Mouse (Mus musculus) macrophage (primary cell): ENCODE measurements at regions not wholly inside any gene's neighbourhood (a gene's known extent, or its start where the extent isn't known, plus 50 kb on each side); places are given as distances from the start of the nearest gene placed in this dataset.

Experiments
- H3K27ac ChIP-seq: fragments of 350-480 bp; formaldehyde crosslinking; 2 replicates; pipeline ENCODE4 v1.9.0; 2021
- H3K36me3 ChIP-seq: fragments of 350-480 bp; formaldehyde crosslinking; 2 replicates; pipeline ENCODE4 v1.9.0; 2021; ENCODE audit errors: inconsistent target
- H3K4me3 ChIP-seq: fragments of 350-480 bp; formaldehyde crosslinking; 2 replicates; pipeline ENCODE4 v1.9.0; 2021; ENCODE audit errors: inconsistent target
- H3K79me2 ChIP-seq: fragments of 350-480 bp; formaldehyde crosslinking; 2 replicates; pipeline ENCODE4 v1.9.0; 2021; ENCODE audit errors: inconsistent target
- WGBS: methylation state at CpG from one replicate; pipeline ENCODE4 v1.1.7; 2026; ENCODE audit warnings: inconsistent platforms; ENCODE audit not compliant: missing documents; 5-methylcytosine and 5-hydroxymethylcytosine counted together

DNA sequence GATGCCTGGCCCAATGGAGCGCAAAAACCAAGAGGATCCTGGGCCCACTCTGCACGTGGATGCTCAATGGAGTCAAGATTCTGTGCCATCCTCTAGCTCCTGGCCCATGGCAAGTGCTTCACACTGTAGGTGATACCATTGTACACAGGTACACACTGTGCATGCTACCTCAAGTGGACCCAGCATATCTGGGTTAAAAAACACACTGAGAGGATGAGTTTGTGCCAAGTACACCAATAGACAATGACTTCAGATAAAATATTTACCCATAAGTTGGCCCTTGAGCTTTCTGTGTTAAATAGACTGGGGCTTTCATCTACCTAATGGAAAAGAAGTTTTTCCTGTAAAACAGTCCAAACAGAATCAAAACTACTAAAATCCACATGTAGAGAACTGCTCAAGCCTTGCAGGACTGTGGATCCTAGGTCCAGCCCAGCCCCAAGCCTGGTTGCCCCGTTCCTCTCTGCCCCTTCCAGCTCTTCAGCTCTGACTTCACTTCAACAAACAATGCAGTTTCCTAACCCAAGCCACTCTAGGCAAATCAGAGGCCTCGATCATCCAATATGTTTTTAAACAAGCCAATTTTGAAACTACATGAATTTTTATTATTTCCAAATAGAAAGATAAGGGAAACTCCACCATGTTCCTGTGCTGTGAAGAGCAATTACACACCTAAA lies 247.5 kb downstream of the Mreg start:
- no peaks in the 10 kb centered on the region for H3K79me2 ChIP-seq
- no peak overlapping the region for H3K4me3 ChIP-seq
- H3K27ac ChIP-seq: no peak overlapping the region
- WGBS: 90% methylated on average over 4 of the region's 4 CpGs
- no peaks in the 10 kb centered on the region for H3K36me3 ChIP-seq

- H3K27ac ChIP-seq: no peak overlapping the region
- WGBS: 12% methylated on average over 3 of the region's 3 CpGs
- H3K79me2 ChIP-seq: no peaks in the 10 kb centered on the region
- H3K4me3 ChIP-seq: no peak overlapping the region
- no peaks in the 10 kb centered on the region for H3K36me3 ChIP-seq
Observed at GRCm38 (mm10) chr1:71956940-71957339, 255.2 kb downstream of the Mreg start.

DNA sequence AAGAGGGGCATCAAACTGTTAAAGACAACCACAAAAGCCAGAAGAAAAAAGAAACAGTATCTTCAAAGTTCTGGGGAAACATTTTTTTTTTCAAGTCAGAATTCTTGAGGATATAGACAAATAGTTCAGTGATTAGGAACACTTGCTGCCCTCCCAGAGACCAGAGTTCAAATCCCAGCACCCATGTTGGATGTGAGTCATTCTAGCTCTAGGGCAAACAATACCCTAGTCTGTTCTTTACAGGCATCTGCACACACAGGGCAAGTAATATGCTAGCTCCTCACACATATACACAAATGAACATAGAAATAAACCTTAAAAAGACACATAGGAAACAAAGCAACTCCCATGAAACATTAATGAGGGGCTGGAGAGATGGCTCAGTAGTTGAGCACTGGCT lies 256.8 kb downstream of the Mreg start:
- Histone ChIP-seq H3K27ac (no peak overlapping the region), H3K36me3 (no peaks in the 10 kb centered on the region), H3K4me3 (no peak overlapping the region), H3K79me2 (no peaks in the 10 kb centered on the region)

DNA sequence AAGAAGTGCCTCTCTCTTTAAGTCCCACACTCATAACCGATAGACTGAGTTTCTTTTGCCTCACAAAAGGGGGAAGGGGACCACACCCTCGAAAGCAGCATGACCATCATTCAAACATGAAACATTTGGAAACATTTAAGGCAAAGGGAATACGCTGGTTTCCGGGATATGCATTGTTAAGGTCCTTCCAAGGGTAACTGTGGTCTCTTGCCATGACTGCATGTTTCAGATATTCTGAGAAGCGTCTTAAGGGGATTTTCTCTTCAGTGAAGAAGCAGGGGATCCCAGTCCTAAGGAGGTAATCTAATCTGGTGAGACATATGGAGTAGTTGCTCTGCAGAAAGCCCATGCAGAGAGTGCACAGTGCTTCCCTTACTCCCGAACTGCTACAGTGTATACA lies 258.8 kb downstream of the Mreg start:
- H3K4me3 ChIP-seq: no peak overlapping the region
- H3K27ac ChIP-seq: no peak overlapping the region
- H3K36me3 ChIP-seq: no peaks in the 10 kb centered on the region
- H3K79me2 ChIP-seq: no peaks in the 10 kb centered on the region
- 76% methylated on average over 6 of the region's 6 CpGs for WGBS

DNA sequence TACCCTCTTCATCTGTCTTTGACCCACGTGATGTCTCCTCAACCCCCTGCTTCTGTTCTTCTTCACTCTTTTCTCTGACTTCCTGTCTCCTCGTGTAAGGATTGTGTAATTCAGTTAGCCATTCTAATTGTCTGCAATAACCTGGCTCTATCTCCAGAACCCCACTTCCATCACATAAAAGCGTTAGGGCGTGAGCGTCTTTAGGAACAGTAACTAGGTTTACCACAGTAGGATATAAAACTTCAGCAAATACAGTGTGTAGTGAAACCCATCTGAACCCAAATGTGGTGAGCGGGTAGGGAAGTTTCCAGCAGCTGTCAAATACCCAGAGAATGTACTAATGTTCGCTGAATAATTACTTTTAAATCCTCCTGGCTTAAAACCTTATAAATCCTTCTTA lies 262.6 kb downstream of the Mreg start:
- H3K27ac ChIP-seq: no peak overlapping the region
- no peaks in the 10 kb centered on the region for H3K79me2 ChIP-seq
- no peak overlapping the region for H3K4me3 ChIP-seq
- 31% methylated on average over 7 of the region's 7 CpGs for WGBS
- H3K36me3 ChIP-seq: no peaks in the 10 kb centered on the region

- Histone ChIP-seq H3K79me2 (no peaks in the 10 kb centered on the region), H3K27ac (no peak overlapping the region), H3K4me3 (no peak overlapping the region), H3K36me3 (no peaks in the 10 kb centered on the region)
- 97% methylated on average over 4 of the region's 4 CpGs for WGBS
Observed at GRCm38 (mm10) chr1:71948686-71949085, 263.4 kb downstream of the Mreg start.

DNA sequence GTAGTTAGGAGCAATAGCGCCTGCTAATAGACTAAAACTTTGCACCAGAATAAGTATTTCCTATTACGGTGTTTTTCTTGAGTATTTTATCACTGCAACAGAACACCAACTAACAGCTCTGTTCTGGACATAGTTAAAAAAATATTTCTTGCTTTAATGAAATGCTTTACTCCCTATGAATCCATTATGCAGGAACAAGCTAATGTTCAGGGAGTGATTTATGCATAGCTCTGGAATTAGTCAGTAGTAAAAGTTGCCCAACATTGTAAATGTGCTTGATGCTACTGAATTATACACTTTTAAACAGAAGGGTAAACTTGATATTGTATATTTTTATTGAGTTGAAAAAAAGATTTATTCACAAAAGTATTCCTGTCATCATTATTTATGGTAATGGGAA lies 264.6 kb downstream of the Mreg start:
- Histone ChIP-seq H3K36me3 (no peaks in the 10 kb centered on the region), H3K79me2 (no peaks in the 10 kb centered on the region), H3K4me3 (no peak overlapping the region), H3K27ac (no peak overlapping the region)
- 100% methylated on average over 2 of the region's 2 CpGs for WGBS

DNA sequence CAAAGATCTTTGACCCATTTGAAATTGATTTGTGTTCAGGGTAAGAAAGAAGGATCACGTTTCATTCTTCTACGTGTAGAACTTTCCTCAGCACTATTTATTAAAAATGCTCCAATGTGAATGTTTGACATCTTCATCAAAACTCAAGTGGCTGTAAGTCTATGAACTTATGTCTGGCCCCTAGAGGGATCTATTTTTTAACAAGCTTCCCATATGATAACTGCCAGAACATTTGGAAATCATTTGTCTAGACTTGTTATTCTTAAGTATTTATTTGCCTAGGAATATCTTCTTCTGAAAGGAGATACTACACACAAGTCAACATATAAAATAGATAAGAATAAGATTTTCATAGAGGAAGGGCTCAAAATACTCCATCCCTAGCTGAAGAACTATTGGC lies 265.2 kb downstream of the Mreg start:
- Histone ChIP-seq H3K79me2 (no peaks in the 10 kb centered on the region), H3K27ac (no peak overlapping the region), H3K4me3 (no peak overlapping the region), H3K36me3 (no peaks in the 10 kb centered on the region)
- 95% methylated on average over 2 of the region's 2 CpGs for WGBS

DNA sequence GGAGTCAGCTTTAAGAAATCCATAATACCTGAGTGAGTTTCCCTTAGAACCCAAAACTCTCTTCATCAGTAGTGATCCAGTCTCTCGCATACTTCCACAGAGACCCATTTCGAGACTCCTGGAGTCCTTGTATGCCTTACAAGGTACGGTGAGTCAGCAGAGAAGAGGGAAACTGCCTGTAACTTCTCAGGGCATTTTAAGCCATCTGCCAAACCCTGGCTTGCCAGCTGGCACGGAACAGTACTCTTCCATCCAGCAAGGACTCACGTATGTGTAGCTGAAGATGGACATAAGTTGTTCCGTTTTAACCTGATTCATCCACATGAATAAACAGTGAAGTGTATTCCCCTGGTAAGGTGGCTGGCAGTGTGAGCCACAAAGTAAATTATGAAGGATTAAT lies 267.0 kb downstream of the Mreg start:
- no peaks in the 10 kb centered on the region for H3K36me3 ChIP-seq
- H3K79me2 ChIP-seq: no peaks in the 10 kb centered on the region
- no peak overlapping the region for H3K4me3 ChIP-seq
- H3K27ac ChIP-seq: no peak overlapping the region
- 35% methylated on average over 6 of the region's 6 CpGs for WGBS

GRCm38 (mm10) chr1:71944531-71944930 lies 267.6 kb downstream of the Mreg start:
- WGBS: 88% methylated on average over 3 of the region's 3 CpGs
- H3K4me3 ChIP-seq: no peak overlapping the region

DNA sequence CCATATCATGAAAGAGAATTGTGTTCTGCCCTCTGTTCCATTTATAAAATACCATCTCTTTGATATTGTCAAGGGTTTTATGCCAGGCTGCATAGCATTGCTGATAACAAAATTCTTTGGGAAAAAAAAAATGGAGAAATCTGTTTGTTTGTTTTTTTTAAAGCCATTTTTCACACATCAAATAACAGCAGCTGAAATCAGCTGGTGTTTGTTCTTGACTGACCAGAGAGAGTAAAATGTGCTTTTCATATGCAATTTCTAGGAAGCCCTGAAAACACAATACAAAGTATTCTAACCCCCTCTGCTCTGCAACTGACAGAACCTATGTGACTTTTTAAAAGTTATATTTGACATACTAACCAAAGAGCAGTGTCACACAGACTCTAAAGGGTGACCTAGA lies 270.0 kb downstream of the Mreg start:
- H3K79me2 ChIP-seq: no peaks in the 10 kb centered on the region
- no peak overlapping the region for H3K4me3 ChIP-seq
- H3K27ac ChIP-seq: no peak overlapping the region
- no peaks in the 10 kb centered on the region for H3K36me3 ChIP-seq

More at GRCm38 (mm10) chr1:71944531-71944930, 267.6 kb downstream of the Mreg start:
- Histone ChIP-seq H3K79me2 (no peaks in the 10 kb centered on the region), H3K27ac (no peak overlapping the region), H3K36me3 (no peaks in the 10 kb centered on the region)

- no peak overlapping the region for H3K4me3 ChIP-seq
- no peak overlapping the region for H3K27ac ChIP-seq
- H3K79me2 ChIP-seq: no peaks in the 10 kb centered on the region
- 97% methylated on average over 4 of the region's 4 CpGs for WGBS
- H3K36me3 ChIP-seq: no peaks in the 10 kb centered on the region
Observed at GRCm38 (mm10) chr1:71941688-71942087, 270.4 kb downstream of the Mreg start.

DNA sequence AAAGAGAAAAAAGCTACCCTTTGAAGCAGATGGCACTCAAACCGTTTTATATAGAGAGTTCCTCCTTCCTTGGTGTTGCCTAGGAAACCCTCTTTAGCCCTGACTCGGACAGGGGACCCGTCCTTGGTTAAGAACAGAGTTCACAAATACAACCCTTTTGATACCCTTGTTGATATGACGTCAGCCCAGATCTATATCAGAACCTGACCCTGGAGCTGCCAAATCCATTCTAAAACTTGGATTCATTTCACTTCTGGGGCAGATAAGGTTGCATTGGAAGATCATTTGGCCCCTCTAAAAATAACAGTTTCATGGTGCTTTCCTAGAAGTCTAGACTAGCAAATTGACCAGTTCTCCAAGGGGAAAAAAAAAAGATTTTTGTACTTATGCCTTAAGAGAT lies 271.2 kb downstream of the Mreg start:
- Histone ChIP-seq H3K27ac (no peak overlapping the region), H3K36me3 (no peaks in the 10 kb centered on the region), H3K79me2 (no peaks in the 10 kb centered on the region), H3K4me3 (no peak overlapping the region)
- WGBS: 42% methylated on average over 4 of the region's 4 CpGs

- 2% methylated on average over 12 of the region's 12 CpGs for WGBS
- Histone ChIP-seq H3K27ac (peak overlapping the region; percentile 34; the same call in 1 of the 2 replicates), H3K79me2 (no peaks in the 10 kb centered on the region), H3K4me3 (no peak overlapping the region; the same call in 1 of the 2 replicates), H3K36me3 (no peaks in the 10 kb centered on the region)
Observed at GRCm38 (mm10) chr1:71938323-71939007, 273.6 kb downstream of the Mreg start.

- Histone ChIP-seq H3K79me2 (no peaks in the 10 kb centered on the region), H3K27ac (no peak overlapping the region), H3K36me3 (no peaks in the 10 kb centered on the region), H3K4me3 (no peak overlapping the region)
- 41% methylated on average over 8 of the region's 8 CpGs for WGBS
Observed at GRCm38 (mm10) chr1:71937922-71938321, 274.2 kb downstream of the Mreg start.

GRCm38 (mm10) chr1:71937168-71937567 lies 274.9 kb downstream of the Mreg start:
- 88% methylated on average over 3 of the region's 3 CpGs for WGBS
- H3K4me3 ChIP-seq: no peak overlapping the region
- H3K79me2 ChIP-seq: no peaks in the 10 kb centered on the region
- no peaks in the 10 kb centered on the region for H3K36me3 ChIP-seq
- H3K27ac ChIP-seq: no peak overlapping the region
